Comparison of ENCODE assay signal across 8 mouse cellular contexts in the genomic region with DNA sequence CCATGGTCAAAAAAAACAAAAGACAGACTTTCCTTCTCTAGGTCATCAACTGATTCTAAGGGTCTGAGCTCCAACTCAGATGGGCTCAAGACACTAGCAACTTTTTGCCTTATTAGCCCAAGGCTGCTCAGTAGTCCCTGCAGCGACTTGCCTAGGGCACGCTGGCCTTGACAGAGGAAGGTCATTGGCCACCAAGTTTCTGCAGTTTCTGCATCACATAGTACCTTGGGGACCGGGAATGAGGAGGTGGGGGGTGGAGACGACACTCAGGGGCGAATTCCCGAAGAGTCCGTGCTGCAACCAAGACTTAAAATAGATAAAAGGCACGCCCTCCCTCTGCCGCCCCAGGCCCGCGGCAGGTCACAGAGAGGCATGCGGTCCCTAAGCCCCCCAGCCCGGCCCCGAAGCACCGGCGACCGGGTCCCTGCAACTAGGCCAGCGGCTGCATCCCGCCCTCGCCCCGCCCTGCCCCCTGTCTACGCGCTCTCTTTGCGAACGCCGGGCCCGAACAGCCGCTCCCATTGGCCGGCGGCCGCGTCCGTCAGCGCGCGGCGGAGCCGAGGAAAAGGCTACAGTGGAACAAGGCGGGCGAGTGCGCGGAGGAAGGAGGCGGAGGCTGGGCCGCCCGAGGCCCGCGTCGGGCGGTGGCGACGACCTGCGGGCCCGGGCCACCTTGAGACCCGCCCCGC. TPM values are rescaled to one million over a fixed set of nuclear protein-coding genes. Genes with fewer than 3 reads are reported as not detected.
DNase-seq lines count a peak whose midpoint lies in the region; ATAC-seq and TF ChIP-seq lines count a peak whose summit lies in the region.

No protein-coding gene starts in this region.

- H3K9me3 ChIP-seq in embryonic facial prominence, embryonic 13.5 days, result no peaks in the 10 kb centered on the region
- no peaks in the 10 kb centered on the region for H3K9me3 ChIP-seq in limb, embryonic 14.5 days (ENCODE audit: control insufficient read depth, low read length)
- no peaks in the 10 kb centered on the region for H3K9me3 ChIP-seq in midbrain, postnatal 0 days (ENCODE audit: low read length)

- H3K4me3 ChIP-seq in embryonic facial prominence, embryonic 13.5 days, result peak overlapping the region; percentile 81
- H3K4me3 ChIP-seq in limb, embryonic 14.5 days (replicated peaks; ENCODE audit: low read length), result peak overlapping the region; percentile 79
- H3K4me3 ChIP-seq in midbrain, postnatal 0 days (ENCODE audit: low read depth, low read length), result peak overlapping the region; percentile 88

- peak; percentile 95 for DNase-seq in 3134 (ENCODE audit: extremely low read depth, insufficient read length, low spot score)
- peak; percentile 98 for DNase-seq in adrenal gland, postnatal 36 days
- DNase-seq in heart, adult 8-10 months (ENCODE audit: low spot score), result peak; percentile 94
- DNase-seq in kidney, adult 9 months, result peak; percentile 96
- DNase-seq in limb, embryonic 14.5 days (ENCODE audit: low spot score), result peak; percentile 87
- peak; percentile 93 for DNase-seq in midbrain, postnatal 0 days (ENCODE audit: low spot score)
- peak; percentile 80 to 88 for DNase-seq in spleen, postnatal 14 days (ENCODE audit: low spot score in 2 of 2)

- ATAC-seq in embryonic facial prominence, embryonic 13.5 days (ENCODE audit: insufficient number of reproducible peaks, insufficient read depth, low FRiP score, low TSS enrichment, low read depth), result peak; percentile 89
- ATAC-seq in limb, embryonic 14.5 days (ENCODE audit: low FRiP score, low read depth), result peak; percentile 96
- ATAC-seq in midbrain, postnatal 0 days (ENCODE audit: low FRiP score), result peak; percentile 94

- 0% methylated on average over 52 of the region's 55 CpGs for WGBS in embryonic facial prominence, embryonic 13.5 days
- under 1% methylated on average over 29 of the region's 55 CpGs for WGBS in limb, embryonic 14.5 days
- under 1% methylated on average over 39 of the region's 55 CpGs for WGBS in midbrain, postnatal 0 days

- H3K36me3 ChIP-seq in embryonic facial prominence, embryonic 13.5 days, result peaks cover 11% of the 10 kb centered on the region; the same call in 1 of the 2 replicates
- H3K36me3 ChIP-seq in limb, embryonic 14.5 days (ENCODE audit: control insufficient read depth, insufficient read depth, low read length), result peaks cover 12% of the 10 kb centered on the region; the same call in 1 of the 2 replicates
- no peaks in the 10 kb centered on the region for H3K36me3 ChIP-seq in midbrain, postnatal 0 days (ENCODE audit: insufficient read depth, low read length)

- peak overlapping the region; percentile 88 for H3K4me2 ChIP-seq in embryonic facial prominence, embryonic 13.5 days
- H3K4me2 ChIP-seq in limb, embryonic 14.5 days (replicated peaks; ENCODE audit: low read depth, low read length, severe bottlenecking), result peak overlapping the region; percentile 86
- peak overlapping the region; percentile 75 for H3K4me2 ChIP-seq in midbrain, postnatal 0 days (ENCODE audit: low read depth, low read length, poor library complexity, severe bottlenecking)

- H3K9ac ChIP-seq in embryonic facial prominence, embryonic 13.5 days, result peak overlapping the region; percentile 99
- peak overlapping the region; percentile 97 for H3K9ac ChIP-seq in limb, embryonic 14.5 days (ENCODE audit: low read depth, low read length, severe bottlenecking)
- H3K9ac ChIP-seq in midbrain, postnatal 0 days (replicated peaks; ENCODE audit: low read length, poor library complexity, severe bottlenecking), result peak overlapping the region; percentile 87

- TF ChIP-seq POLR2A in limb, embryonic 14.5 days (IDR thresholded peaks at IDR 0.05; ENCODE audit: borderline replicate concordance, extremely low read depth, insufficient read depth, insufficient read length), result peak; percentile 87; the same call in 1 of the 2 replicates

- peaks cover 54% of the 10 kb centered on the region for H3K4me1 ChIP-seq in embryonic facial prominence, embryonic 13.5 days
- H3K4me1 ChIP-seq in limb, embryonic 14.5 days (ENCODE audit: control insufficient read depth, insufficient read depth, low read length), result peaks cover 38% of the 10 kb centered on the region
- H3K4me1 ChIP-seq in midbrain, postnatal 0 days (ENCODE audit: insufficient read depth, low read length), result peaks cover 8% of the 10 kb centered on the region

- peak overlapping the region; percentile 98 for H3K27ac ChIP-seq in embryonic facial prominence, embryonic 13.5 days
- peak overlapping the region; percentile 99 for H3K27ac ChIP-seq in limb, embryonic 14.5 days (replicated peaks; ENCODE audit: low read depth, low read length)
- peak overlapping the region; percentile 86 for H3K27ac ChIP-seq in midbrain, postnatal 0 days (ENCODE audit: low read depth, low read length)

- H3K27me3 ChIP-seq in embryonic facial prominence, embryonic 13.5 days, result 0 out of 2 replicates have a peak, but pooled peaks cover 3% of the 10 kb centered on the region
- no peaks in the 10 kb centered on the region for H3K27me3 ChIP-seq in limb, embryonic 14.5 days (ENCODE audit: control insufficient read depth, insufficient read depth, low read length)
- no peaks in the 10 kb centered on the region for H3K27me3 ChIP-seq in midbrain, postnatal 0 days (ENCODE audit: insufficient read depth, low read length)

- peak; percentile 38; the same call in 1 of the 2 replicates for TF ChIP-seq CTCF in midbrain, postnatal 0 days (IDR thresholded peaks at IDR 0.05)

RNA-seq across cellular contexts. Expression of a gene that starts 0.7 kb away (rescaled TPM):
- 10 to 100 TPM; 43.5 to 58.3 TPM for total RNA-seq in adrenal gland, postnatal 36 days (2021)
- polyA plus RNA-seq in embryonic facial prominence, embryonic 13.5 days (2015; fragmentation: Nextera tagmentation; extraction: Ambion mirVana), result 7.8 and 8.7 TPM in 2 replicates
- total RNA-seq in heart, adult 8-10 months (2022), result 10 to 100 TPM in 2 of 4 experiments, 1 to 10 TPM in 2; 5.7 to 10.5 (median 9.3) TPM
- polyA plus RNA-seq in limb, embryonic 14.5 days (2012; rRNA removed), result 24.4 and 30.0 TPM in 2 replicates
- polyA plus RNA-seq in limb, embryonic 14.5 days (2014; fragmentation: Nextera tagmentation; extraction: Ambion mirVana), result 6.5 and 8.0 TPM in 2 replicates
- total RNA-seq in midbrain, postnatal 0 days (2014; rRNA removed), result 12.2 and 14.2 TPM in 2 replicates
- polyA plus RNA-seq in midbrain, postnatal 0 days (2015; fragmentation: Nextera tagmentation; extraction: Ambion mirVana), result 2.1 and 2.6 TPM in 2 replicates

Comparison
In these comparisons a context has a peak if more than half of its experiments do, and no peak if none do; other contexts are left out.
1. Peak in every context shown above with its lines: DNase-seq, ATAC-seq, H3K4me3 ChIP-seq and H3K27ac ChIP-seq.